Mouse (Mus musculus): ENCODE results near the gene Fscn2.
A peak's percentile ranks its signal among the peaks of the same experiment; 100 is the strongest.

The Fscn2 gene

DNA sequence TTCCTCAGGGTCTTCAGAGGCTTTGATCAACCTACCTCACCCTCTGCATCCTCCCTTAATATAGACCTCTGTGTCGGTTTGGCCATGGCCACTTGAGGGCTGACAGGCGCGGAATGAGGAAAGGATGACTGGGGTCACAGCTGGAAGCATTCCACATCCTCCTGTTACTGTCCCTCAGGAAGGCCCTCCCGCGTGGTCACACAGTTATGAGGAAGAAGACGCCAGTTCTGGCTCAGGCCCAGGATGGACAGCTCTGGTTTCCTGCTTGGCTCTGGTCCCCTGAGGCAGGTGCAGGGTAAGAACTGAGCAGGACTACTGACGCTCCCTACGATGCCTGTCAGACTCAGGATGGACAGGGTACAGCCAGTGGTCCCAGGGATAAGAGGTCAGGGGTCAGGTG lies 1.3 kb upstream of the Fscn2 start:
- DNase-seq (ENCODE audit: low read depth): no peak

DNA sequence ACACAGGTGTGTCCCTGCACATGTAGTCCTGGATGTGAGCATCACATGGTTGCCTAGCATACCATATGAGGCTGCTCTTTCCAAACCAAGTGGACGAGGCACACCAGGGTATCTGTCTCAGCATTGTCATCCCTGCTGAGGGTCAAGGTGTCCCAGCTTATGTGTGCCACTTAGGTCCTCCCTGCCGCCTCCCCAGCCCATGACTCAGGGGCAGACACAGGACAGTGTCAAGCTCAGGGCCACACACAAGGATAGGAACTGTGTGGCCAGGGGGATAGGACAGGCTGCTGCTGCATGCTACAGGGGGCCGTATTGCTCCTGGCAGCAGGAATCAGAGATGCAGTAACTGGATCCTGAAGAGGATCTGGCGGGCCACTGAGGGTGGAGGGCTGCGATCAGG lies 579 bp upstream of the Fscn2 start:
- DNase-seq (ENCODE audit: low read depth): no peak

DNA sequence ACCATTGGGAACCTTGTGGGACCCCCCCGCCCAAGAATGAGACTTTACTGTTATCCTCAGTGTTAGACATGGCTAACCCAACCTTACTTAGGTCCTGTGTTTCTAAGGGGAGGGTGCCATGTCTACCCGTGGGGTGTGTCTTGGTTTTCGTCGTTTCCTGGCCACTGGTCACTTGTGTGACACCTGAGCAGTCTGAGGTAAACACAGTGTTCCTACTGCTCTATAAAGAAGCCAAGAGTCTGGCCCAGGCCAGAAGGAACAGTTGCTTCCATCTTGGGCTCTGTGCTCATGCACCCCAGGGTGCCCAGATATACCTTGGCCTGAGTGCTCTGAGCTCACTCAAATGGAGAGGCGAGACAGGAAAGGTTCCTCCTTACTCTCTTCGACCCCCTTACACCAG lies 1.6 kb downstream of the Fscn2 start:
- DNase-seq (ENCODE audit: low read depth): no peak

DNA sequence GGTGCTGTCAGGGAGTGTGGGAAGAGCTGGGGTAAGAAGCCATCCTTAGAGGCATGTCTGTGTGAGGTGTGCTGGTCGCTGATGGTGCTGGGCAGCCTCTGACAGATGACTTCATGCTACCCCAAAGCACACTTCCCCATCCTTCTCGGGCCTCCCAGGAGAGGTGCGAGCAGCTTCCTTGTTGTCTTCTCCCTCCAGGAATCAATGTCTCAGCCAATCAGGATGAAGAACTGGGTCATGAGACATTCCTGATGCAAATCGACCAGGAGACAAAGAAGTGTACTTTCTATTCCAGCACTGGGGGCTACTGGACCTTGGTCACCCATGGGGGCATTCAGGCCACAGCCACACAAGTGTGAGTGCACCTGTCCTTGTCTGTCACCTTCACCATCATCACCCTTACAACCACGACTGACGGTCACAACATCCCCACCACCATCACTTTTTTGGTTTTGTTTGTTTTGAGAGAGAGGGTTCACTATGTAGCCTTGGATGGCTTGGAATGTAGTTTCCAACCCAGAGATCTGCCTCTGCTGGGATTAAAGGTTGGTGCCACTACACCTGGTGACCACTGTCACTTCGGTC lies 5.2 kb downstream of the Fscn2 start:
- DNase-seq (ENCODE audit: low read depth): no peak

DNA sequence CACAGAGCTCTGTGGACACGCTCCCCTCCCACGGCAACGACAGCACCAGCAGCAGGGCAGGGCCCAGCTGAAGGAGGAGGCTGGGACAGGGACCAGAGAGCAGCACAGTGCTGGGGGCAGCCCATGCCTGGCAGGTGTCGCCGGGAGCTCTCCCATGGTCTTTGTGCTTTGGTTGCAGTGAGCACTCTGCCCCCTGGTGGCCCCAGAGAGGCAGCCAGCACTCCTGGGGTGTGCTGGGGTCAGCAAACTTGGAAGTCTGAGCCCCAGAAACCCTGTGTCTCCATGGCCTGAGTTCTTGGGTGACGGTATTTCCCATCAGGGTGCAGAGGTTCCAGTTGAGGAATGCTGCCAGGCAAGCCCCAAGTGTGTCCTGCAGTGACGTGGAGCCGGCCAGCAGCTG lies 8.3 kb downstream of the Fscn2 start:
- DNase-seq (ENCODE audit: low read depth): no peak

DNA sequence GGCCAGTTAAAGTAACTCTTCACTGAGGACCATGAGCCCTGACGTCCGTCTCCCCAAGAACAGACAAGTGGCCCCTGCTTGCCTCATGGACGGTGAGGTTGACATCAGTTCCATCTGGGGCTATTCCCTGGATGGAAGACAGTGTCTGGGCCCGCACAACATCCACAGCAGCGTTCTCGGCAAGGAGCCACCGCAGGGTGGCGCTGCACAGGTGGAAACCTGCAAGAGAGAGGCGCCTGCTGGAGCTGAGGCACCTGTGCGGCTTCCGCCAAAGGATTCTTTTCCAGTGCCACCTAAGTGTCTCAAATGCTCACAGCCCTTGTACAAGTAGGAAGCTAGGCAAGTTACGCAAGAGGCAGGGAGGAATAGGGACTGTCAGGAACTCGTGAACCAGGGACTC lies 11.7 kb downstream of the Fscn2 start:
- no peak for DNase-seq (ENCODE audit: low read depth)

DNA sequence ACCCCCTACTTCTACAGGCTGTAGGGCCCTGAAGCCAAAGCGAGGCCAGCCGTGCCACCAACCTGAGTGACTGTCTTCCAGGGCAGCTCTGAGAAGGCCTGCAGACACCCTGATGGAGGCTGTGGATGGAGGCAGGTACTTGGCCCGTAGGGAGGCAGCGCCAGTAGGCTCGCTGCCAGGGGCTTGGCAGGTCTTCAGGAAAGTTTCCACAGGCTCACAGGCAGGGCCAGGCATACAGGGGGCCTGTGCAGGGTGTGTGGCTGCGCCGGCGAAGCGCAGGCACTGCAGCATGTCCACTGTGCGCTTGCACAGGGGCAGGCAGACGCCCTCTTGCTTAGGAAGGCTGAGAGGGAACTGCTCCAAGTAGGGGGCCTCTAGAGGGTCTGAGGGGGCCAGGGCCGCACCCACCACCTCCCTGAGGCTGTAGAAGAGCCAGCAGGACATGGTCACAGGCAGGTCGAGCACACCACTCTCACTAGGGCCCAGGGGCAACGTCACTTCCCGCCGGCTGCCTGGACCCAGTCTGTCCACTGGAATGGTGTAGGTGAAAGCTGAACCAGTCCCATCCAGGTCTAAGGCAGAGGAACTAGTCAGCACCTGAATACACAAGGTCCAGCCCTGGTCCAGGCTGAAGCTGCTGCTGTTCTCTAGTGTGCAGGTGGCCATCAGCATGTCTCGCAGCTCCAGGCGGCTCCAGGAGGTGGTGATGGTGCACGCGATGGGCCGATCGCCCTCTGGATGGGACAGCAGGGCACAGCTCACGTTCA lies 12.7 kb downstream of the Fscn2 start:
- no peak for DNase-seq (ENCODE audit: low read depth)

DNA sequence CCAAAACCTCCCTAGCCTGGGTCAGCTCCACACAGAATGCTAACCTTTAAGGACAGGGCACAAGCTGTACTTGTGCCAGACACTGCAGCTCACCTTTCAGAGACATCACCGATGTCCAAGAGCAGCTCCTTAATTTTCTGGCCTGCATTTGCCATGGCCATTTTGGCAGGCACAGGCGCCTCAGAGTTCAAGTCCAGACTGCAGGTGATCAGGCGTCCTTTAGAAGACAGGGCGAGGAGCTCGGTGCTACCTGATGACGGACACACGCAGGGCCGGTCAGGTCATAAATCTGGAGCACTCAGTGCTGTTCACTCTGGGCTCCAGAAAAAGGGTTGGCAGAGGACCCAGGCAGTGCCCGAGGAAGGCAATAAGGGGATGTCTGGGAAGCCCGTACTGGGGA lies 14.0 kb downstream of the Fscn2 start:
- no peak for DNase-seq (ENCODE audit: low read depth)

DNA sequence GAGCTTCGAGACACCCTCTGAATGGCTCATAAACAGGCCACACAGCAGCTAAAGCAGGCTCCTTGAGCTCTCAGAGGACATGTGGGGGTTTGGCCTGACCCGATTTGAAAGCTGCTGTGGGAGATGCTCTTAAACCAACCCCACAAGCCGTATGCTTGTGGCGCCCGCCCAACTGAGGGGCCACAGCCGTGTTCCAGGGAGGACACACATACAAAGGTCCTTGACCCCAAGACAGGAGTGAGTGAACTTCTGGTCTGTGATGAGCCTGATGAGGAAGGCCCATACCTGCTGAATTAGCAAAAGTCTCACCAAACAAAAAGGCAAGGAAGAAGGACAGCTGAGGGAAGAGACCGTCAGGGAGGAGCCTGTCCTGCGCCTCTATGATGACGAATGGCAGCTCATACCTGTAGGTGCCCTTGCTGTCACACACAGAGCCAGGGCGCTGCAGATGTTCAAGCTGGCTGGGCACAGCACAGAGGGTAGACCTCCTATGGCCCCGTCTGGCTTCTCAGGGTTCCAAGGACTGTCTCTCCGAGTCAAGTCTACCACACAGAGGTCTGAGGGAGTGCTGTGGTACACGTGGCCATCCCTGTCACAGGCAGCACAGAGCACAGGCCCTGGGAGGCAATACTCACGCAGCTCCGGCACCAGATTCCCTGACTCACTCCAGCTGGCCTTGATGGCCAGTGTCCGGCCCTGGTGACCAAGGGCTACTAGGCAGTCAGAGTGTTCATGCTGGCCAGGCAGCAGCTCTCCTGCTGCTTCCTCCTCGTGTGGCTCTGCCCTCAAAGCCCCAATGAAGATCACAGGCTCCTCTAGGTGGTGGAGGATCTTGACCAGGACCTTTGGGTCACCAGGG lies 15.2 kb downstream of the Fscn2 start:
- DNase-seq (ENCODE audit: low read depth): no peak

DNA sequence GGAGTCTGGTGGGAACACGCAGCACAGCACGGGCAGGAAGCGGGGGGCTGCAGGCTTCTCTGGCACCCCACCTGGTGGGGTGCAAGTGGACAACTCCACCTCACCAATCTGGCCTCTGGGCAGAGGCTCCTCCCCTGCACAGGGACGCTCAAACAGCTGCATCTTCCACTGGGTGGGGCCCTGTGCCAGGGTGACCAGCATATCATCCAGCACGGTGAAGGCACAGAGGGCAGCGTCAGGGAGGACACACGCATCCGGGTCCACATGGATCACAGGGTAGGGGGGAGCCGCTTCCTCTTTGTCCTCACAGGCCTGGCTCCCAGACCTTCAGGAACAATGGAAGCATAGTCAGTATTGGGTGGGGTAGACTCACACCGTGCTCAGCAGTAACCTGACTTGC lies 16.0 kb downstream of the Fscn2 start:
- no peak for DNase-seq (ENCODE audit: low read depth)

DNA sequence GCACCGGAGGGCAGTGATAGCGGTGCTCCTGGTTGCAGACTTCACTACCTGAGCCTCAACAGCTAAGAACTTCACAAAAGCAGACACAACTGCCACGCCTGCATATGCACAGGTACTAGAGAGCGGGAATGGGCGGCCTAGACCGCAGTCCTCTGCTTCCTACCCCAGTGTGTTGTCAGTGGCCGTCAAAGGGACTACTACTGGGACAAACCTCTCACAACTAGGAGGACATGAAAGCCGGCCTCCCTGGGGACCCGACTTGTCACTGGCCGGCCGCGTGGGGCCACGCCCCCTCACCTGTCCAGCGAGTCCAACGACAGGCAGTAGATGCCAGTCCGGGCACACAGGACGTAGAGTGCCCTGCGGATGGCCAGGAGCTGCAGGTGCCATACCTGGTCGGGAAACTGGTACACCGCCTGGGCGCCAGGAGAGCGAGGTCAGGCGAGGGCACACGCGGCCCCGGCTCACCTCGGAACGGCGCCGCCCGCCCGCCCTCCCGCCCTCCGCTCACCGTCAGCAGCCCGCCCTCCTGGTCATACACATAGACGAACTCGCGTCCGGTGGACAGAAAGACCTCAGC lies 16.8 kb downstream of the Fscn2 start:
- DNase-seq (ENCODE audit: low read depth): no peak

DNA sequence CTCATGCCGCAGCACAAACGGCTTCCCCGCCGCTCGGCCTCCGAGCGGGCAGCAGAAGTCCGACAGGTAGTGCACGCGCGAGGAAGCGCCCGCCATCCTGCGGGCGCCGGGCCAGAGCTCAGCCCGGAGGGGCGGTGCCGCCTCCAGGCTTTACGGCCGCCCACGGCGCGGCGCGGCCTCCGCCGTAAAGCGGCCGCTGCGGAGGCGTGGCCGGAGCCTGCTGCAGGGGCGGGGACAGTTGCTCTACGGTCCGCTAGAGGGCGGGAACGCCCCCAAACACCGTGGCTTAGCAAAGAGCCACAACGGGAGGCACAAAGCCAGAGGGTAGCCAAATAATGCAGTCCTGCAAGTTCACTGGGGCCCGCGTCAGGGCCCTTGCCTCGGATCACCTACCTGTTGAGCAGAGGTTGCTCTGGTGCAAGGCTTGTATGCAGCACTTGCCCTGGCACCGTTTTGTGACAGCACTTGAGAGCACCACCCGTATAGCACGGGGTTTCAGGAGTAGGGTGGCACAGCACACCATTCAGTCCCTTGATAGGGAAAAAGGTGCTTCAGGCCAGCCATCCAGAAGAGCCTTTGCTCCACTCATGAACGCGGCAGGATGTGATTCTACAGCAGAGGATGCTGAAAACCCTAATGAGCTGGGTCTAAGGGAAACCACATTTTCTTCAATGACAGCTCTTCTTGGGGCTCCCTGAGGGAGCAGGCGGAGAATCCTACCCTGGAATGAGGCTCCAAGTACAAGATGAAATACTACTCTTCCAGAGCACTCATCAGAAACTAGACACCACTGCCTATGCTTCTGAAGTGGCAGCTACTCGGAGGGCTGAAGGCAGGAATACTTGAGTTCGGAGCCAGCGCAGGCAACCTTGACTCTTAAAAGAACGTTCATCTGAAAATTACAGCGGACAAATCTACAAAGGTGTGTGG lies 17.5 kb downstream of the Fscn2 start, which contains the start of gene Faap100:
Gene Faap100, minus strand, starts transcription at position 154 of the 930 bp plus-strand sequence.
- DNase-seq (ENCODE audit: low read depth): peak; percentile 79

DNA sequence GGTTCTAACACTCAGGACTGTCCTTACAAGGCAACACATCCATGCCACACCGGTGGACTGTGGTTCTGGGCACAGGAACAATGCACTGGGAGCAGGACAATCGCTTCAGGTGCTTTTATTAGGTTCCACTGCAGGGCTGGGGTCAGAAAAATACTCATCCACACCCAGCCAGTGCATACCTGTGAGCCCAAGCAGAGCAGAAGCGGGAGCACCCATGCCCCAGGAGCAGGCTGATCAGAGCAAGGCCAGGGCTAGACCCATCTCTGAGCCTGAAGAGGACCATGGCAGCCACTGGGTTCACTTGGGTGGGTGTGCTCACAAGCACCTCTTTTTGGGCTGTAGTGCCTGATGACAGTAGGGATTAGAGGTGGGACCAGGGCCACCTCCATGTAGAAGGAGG lies 18.9 kb downstream of the Fscn2 start:
- no peak for DNase-seq (ENCODE audit: low read depth)

DNA sequence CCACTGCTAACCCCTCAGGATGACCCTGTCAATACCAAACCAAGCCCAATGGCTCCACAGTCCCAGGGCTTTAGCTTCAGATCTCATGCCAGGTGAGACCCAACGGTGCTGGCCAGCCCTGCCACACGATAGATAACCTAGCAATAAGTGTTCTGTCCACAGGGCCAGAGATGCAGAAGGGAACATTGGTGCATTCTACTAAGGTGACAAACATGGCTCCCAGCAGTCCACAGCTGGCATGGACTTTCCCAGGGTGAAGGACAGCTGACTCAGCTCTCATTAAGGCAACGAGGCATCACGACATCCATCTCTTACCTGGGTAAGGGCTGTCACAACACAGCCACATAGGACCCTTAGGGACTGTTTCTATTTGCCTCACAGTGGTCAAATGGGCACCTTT lies 19.8 kb downstream of the Fscn2 start:
- DNase-seq (ENCODE audit: low read depth): no peak

DNA sequence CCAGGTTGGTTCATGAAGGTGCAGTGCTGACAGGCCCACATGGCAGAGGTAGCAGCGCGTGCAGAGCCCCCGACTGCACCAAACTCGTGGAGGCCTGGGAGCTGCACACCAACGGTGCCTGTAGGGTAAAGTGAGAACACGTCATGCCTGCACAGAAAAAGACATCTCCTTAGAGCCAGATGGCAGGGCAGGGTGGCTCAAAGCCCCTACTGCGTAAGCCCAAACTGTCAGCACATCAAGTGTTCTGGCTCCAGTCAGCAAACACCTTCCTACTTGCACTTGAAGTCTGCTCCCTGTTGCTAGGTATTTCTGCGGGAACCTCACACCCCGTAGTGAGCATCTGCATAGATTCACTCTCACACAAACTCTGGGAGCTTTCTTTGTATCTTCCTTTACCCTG lies 21.2 kb downstream of the Fscn2 start:
- DNase-seq (ENCODE audit: low read depth): no peak

DNA sequence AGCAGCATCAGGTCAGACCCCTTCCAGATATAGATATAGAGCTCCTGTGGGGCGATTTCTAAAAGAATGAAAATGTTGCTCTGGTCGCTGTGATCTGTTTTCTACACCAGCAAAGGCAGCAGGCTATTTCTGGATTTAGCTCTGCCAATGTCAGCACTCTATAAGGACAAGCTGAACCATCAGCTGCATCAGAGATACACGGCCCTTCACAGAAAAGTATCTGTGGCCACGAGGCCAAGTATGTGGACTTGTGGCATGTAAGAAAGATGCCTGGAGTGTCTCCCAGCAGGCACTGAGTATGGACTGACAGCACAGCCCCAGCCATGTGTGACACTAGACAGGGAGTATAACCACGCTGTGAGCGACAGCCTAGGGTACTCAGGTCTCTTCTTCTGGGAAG lies 25.3 kb downstream of the Fscn2 start:
- no peak for DNase-seq (ENCODE audit: low read depth)

DNA sequence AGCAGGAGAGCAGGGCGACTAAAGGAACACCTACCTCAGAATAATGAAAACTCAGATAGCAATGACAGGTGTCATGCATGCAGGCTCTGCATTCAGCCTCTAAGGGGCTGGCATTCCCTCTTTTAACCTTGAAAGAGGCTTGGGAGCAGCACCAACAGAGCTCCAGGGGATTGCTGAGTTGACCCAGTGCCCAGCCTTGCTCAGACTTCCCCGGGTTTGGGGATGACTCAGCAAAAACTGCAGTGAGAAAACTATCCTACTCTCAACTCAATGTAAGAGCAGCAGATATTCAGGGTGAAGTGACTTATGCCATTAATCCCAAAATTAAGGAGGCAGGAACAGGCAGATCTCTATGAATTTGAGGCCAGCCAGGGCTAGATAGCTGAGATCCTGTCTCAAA lies 25.8 kb downstream of the Fscn2 start:
- DNase-seq (ENCODE audit: low read depth): no peak

DNA sequence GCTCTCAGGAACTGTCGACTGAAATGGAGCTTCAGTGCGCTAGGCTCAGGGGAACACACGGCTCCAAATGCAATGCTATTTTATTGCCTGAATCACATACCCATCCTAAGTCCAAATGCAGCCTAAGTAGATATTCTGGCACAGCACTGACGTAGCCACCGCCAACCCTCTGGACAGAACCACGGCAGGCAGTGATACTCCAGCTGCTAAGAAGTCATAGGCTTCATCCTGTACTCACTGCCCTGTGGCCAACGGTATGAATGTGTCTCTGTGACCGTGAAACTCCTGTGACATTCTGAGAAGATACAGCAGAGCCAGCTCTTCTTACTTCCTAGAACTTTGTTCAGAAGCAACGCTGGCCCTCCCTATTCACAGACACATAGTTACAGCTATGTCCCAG lies 27.2 kb downstream of the Fscn2 start:
- DNase-seq (ENCODE audit: low read depth): no peak

DNA sequence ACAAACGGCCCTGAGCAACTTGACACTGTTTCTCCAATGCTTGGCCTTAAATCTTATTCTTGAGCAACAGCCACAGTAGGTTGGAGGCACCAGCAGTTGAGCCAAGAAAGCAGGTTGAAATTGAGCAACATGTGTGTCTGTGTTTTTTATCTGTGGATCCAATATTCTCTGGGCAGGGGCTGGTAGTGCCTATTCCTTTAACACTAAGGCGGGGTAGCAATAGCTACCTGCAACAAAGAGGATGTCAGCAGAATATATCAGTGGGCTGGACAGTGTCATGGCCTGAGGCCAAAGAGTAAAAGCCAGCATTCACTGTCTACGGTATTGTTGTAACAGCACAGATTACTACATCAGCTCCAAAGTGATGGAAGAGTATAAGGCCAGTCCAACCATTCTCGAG lies 34.3 kb downstream of the Fscn2 start:
- DNase-seq (ENCODE audit: low read depth): no peak

DNA sequence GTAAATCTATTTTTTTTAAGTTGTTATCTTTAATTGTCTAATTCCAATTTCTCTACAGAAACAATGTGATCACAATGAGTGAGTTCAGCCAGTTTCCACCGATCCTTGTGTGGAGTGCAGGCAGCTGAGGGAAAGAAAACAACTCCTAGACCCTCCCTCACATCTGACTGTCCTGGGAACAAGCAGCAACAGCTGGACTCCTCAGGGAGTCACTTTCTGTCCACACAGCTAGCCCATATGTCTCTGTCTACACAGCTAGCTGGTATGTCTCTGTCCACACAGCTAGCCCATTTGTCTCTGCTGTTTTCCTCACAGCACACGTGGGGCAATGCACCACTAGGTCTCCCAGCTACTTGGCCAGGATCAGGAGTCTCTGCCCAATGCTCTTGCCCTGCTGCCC lies 36.3 kb downstream of the Fscn2 start:
- no peak for DNase-seq (ENCODE audit: low read depth)

DNA sequence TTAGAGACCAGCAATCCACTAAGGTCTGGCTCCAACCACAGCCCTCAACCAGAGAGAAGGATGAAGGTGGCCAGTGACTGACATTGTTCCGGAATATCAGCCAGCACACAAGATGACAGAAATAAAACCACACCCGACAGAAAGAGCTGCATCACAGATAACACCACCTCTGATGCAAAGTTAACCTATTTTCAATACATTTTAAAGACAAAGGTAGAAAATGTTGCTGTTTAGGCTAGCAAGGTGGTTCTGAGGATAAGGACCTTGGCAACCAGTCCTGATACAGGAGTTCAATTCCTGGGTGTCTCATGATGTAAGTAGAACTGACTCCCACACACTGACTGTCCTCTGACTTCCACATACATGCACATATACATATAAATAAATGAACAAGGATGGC lies 38.0 kb downstream of the Fscn2 start:
- no peak for DNase-seq (ENCODE audit: low read depth)

DNA sequence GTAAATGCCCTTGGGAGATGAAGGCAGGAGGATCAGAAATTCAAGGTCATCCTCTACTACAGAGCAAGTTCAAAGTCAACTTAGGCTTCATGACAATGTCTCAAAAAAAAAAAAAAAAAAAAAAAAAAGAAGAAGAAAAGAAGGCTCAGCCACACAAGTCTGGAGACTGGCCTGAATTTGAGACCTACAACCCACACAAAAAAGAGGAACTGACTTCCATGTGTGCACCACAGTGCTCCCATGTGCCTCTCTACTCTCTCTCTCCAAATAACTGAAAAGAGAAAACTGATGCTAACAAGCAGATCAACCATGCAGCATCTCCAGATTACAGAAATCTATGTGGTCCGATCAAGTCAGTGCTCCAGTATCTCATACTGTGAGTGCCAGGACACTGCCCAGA lies 43.5 kb downstream of the Fscn2 start:
- no peak for DNase-seq (ENCODE audit: low read depth)

Measured in fibroblast of lung, adult 2 months (primary cell).